Mouse (Mus musculus): Measurements from ENCODE around the gene Acads.
"Not testable (repeated sequence)": the region's sequence is repeated elsewhere in the genome, so short reads cannot be mapped to it uniquely, and the experiment has no call there.

Acads gene

DNA sequence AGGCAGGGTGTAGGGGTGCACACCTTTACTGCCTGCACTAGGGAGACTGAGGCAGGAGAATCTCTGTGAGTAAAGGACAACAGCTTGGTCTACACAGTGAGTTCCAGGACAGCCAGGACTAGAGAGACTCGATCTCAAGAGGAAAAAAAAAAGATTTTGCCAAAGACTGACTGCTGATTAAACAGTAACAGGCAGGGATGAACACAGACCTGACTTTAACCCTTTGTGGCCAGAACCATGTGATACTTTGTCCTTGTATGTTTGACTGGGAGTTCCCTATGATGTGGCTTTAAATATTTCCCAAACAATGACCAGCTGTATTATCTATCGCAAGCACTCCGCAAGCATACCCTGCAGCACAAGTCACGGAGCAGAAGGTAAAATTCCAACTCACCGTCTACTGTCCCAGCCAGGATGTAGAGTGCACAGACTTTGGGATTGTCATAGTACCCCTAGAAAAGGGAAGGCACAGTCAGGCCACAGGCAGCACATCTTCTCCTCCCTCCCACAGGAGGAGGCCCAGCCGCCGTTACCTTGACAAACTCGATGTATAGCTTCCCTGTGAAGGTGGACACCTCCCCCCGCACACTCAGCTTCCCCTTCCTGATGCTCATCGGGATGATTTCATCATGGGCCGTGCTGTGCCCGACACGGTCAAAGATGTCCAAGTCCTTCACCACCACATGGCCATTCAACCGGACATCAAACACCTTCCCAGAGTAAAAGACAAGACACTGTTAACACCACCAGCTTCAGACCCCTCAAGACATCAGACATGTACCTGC is 30.7 kb upstream of the Acads start:
- no peak for DNase-seq (ENCODE audit: low spot score)

- DNase-seq (ENCODE audit: low spot score): not testable (repeated sequence)
Observed at GRCm38 (mm10) chr5:115148872-115149271, 29.7 kb upstream of the Acads start.

DNA sequence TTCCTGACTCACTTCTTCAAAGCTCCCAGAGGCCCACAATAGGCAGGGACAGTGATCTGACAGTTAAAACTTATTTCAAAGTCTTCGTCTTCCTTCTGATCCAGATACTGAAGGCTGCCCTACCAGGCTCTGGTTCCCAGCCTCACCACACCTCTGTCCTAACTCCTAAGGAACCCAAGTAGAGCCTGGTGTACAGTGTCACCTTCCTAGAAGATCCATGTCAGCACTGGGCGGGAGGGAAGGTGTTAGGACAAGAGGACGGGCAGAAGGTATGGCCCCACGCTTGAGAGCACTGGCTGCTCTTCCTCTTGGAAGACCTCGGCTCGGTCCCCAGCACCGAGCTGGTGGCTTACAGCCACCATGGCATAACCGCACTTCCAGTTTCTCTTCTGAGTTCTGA is 29.2 kb upstream of the Acads start:
- DNase-seq (ENCODE audit: low spot score): no peak

- no peak for DNase-seq (ENCODE audit: low spot score)
Observed at GRCm38 (mm10) chr5:115147388-115147787, 28.2 kb upstream of the Acads start.

GRCm38 (mm10) chr5:115146747-115147130 is 27.6 kb upstream of the Acads start:
- no peak for DNase-seq (ENCODE audit: low spot score)

DNA sequence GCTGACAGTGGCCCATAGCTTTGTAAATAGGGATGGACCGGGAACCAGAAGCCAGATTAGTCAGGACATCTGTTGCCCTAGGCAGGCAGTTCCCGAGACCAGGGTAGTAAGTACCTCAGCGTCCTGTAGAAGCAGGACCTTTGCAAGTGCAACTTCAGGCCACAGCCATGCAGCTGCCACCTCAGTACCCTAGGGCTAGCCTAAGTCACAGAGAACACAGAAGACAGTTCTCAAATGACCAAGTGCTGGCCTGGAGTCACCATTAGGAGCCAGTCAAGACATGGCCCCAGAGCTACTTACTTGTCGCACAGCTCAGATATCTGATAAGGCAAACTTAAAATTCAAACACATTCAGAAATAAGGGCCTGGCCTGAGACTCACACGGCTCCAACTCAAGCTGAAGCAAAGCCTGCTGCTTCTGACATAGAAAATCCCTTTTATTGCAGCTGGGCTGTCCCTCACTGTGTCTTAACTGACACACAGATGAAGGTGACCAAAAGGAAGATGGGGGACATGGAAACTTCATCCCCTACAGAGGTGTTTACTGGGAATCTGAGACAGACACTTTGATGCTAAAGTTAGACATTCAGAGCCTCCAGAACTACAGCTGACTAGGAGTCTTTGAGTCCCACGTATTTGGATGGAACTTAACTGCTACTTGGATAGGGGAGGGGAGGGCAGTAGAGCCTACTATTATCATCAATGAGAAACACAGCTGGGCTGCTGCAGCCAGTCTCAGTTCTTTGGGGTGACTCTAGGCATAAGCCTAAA is 27.0 kb upstream of the Acads start:
- DNase-seq (ENCODE audit: low spot score): no peak

DNA sequence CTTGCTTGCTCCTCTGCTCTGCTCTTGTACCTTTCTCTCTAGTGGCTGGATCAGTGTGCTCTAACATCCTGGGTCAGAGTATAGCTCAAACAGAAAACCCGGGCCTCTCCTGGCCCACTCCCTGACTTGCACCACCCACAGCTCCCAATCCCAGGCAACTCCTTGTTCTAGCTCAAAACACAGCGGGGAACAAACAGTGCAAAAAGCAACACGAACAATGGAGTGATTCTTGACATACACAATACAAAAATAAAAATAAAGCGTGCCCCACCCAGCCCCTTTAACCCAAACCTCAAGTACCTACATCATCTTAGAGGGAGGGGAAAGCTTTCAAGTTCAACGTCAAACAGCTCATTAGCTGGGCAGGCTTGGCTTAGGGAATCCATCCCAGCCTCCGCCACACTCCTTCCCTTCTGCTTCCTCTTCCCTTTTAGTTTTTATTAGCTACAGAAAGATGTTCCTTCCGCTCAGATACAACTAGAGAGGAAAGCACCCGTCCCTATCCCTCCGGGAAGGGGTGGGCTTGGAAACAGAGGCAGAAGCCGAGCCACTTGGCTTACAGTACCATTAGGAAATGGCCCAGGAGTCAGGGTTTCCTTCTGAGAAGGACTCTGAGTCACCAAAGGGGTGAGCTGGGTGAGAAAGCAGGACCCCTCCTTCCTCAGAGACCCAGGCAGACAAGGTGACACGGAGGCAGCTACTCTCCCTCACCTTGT is 26.3 kb upstream of the Acads start:
- DNase-seq (ENCODE audit: low spot score): no peak

DNA sequence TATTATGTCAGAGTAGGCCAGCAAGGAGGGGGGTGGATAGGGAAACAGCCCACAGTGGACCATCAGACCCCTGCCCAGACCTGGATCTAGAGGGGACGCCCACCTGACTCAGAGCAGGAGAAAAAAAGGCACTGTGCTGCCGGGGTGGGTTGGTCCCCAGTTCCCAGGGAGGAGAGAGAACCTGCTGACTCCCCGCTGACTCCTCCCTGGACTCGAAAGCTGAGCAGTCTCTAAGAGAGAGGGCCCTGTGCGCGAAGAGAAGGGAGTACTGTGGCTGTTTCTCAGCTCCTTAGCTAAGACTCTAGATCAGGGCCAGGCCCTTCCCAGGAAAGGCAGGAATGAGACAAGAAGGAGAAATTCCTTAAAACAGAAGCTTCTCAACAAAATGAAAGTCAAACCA is 25.3 kb upstream of the Acads start:
- no peak for DNase-seq (ENCODE audit: low spot score)

DNA sequence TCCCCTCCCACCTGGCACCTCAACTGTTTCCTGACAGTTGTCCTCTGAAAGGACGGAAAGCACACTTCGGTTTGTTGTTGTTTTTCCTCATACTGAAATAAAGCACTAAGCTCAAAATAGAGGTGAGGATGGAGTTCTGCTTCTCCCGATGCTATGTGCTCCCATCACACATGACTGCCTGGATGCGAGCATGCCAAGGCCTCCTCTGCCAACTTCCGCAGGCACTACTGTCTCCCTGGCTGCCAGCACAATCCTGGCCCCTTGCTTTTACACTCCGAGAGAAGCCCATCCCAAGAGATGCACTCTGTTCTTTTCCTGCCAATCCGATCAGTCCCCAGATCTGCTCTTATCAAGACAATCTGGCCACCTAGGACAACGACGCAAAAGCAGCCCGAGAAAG is 24.4 kb upstream of the Acads start:
- no peak for DNase-seq (ENCODE audit: low spot score)

GRCm38 (mm10) chr5:115142166-115142697 is 23.1 kb upstream of the Acads start:
- no peak for DNase-seq (ENCODE audit: low spot score)

GRCm38 (mm10) chr5:115140726-115141125 is 21.6 kb upstream of the Acads start:
- no peak for DNase-seq (ENCODE audit: low spot score)

DNA sequence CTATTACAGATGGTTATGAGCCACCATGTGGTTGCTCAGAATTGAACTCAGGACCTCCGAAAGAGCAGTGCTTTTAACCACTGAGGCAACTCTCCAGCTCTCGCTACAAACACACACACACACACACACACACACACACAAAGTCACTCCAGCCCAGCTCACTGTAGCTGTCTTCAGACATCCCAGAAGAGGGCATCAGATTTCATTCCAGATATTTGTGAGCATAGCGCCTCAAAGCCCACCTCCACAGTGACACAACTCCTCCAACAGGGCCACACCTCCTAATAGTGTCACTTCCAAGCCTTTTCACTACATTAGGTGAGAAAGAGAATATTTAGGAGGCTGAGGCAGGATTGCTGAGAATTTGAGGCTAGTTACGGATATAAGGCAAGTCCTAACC is 20.0 kb upstream of the Acads start:
- no peak for DNase-seq (ENCODE audit: low spot score)

GRCm38 (mm10) chr5:115134234-115135165 is 15.4 kb upstream of the Acads start, which contains the start of gene Unc119b:
TSS of gene Unc119b (minus strand) at chr5:115134975.
- peak; percentile 89 for DNase-seq (ENCODE audit: low spot score)

DNA sequence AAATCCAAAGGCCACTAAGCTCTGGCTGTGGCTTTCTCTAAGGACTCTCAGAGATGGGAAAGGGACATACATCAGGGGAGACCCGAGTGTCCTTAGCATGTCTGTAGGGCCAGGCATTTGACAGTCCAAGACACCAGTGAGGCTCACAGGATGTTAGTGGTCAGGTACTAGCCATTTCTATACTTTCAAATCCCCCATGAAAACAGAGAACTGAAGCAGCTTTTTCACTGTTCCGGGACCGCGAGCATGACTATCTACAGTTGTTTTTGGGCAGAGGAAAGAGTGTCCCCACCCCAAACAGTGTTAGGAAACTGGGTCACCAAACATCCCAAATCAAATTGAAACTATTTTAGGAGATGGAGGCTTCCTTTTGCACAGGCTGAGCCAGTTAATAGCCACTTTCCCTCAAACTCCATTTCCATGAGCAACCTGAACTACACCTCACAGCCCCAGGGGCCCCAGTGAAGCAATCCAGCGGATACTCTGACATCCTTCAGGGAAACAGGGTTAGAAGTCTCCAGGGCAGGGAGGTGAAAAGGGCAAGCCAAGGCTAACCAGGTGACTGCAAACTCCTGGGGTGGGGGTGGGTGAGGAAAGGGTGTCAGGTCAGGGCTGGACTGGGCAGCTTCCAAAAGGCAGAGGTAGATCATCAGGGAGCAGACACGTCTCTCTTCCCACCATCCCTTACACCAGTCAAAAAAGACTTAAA is 14.4 kb upstream of the Acads start:
- DNase-seq (ENCODE audit: low spot score): no peak

- DNase-seq (ENCODE audit: low spot score): no peak
Observed at GRCm38 (mm10) chr5:115132465-115132864, 13.3 kb upstream of the Acads start.

DNA sequence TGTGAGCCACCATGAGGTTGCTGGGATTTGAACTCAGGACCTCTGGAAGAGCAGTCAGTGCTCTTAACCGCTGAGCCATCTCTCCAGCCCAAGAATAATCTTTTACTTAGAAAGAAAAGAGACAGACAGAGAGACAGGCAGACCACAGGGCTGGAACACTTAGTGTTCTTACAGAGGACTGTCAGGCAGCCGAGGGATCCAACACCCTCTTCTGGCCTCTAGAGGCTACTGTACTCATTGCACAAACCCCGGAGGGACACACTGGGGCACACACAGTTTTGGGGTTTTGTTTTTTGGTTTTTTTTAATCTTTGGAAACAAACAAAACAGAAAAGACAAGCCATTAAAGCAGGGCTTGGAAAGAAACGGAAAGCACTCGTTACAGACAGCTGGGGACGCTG is 10.2 kb upstream of the Acads start:
- DNase-seq (ENCODE audit: low spot score): no peak

DNA sequence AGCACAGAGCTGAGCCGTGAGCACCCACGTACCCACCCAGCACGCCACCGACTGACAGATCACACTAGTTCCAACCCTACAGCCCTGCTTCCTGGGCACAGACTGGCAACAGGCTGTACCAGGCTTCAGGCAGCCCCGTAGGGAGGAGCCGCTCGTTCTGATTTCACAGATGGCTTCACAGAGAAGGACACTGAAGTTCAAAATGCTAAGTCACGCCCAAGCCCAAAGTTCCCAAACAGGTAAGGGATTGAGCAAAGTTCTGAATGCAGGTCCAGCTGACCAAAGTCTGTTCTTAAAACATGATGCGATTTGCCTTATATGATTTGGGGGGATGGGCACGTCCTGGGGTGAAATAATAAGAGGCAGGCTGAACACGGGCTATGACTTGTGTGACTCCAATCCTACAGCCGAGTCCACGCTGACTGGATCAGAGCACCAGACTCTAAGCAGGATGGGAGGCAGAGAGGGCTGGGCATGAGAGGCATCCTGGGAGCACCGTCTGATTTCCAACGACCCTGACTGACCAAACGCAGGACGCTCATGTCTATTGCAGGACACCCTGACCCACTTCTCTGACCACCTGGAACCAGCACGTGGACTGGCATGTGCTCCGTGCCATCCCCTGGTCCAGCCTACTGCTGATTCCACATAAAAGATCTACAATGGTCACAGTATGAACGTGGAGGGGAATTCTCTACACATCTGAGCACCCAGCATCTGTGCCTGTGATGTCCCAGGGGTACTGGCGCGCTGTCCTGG is 8.5 kb upstream of the Acads start:
- DNase-seq (ENCODE audit: low spot score): no peak

- peak; percentile 18 for DNase-seq (ENCODE audit: low spot score)
Observed at GRCm38 (mm10) chr5:115126578-115127312, 7.6 kb upstream of the Acads start.

DNA sequence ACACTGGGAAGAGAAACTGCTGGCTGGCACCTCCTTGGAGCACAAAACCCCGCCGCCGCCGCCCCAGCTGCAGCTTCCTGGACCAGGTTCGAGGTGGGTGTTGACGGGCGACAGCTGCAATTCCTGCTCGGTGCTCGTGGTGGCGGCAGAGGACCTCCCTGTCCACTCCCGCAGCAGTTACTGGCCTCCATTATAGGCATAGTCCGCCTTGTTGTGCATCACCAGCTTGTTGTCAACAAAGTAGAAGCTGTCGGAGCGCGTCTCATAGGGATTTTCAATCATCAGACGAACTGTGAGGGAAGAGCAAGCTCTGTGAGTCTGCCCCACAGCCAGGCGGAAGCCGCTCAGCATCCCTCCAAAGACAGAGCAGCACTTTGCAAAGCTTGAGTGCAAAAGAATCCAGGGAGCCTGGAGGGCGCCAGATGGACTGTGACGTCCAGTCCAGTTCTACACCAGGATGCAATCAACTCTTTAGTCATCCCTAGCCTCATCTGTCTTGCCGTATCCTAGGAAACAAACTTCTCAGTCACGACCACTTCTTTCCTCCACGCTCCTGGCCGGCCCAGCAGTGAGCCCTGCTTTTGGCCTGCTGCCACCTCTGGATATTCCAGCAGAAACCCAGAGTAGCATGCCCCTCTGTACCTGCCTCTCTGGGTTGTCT is 6.2 kb upstream of the Acads start:
- DNase-seq (ENCODE audit: low spot score): peak; percentile 66
